Mouse (Mus musculus): ENCODE data around the gene Mapk8. TPM values are rescaled to one million over a fixed set of nuclear protein-coding genes. Genes with fewer than 3 reads are reported as not detected.
A peak's percentile ranks its signal among the peaks of the same experiment; 100 is the strongest.

Gene Mapk8
- total and polyA plus RNA-seq, 3 experiments: 27.5 to 47.5 TPM; not detected in 1

DNA sequence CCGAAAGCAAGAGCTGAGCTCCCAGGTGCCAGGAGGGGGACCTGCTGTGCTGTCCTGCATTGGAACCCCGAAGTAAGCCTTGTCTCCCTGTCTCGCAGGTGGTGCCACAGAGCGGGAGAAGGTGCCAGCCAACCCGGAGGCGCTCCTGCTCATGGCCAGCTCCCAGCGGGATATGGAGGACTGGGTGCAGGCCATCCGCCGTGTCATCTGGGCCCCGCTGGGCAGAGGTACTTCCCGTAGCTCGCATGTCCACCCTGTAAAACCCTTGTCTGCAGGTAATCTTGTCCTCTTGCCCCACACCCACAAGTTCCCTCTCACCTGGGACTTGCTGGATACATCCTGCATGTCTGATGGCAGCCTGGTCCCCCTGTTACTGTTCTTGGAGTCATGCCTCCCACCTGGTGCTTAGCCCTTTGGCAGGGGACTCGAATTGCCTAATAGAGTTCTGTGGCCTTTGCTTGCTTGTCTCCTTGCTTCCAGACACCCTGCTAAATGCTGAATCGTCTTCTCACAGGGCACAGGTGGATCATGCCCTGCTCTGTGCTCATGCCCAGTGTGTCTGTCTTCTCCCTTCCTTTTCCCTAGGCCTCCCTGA, 103.7 kb downstream of the Mapk8 start:
- H3K4me3 ChIP-seq (ENCODE audit: control insufficient read depth in 1 of 2, insufficient read depth in 1 of 2, low read depth in 2 of 2, low read length in 2 of 2): no peak overlapping the region
- no peak for DNase-seq (ENCODE audit: low read depth, low spot score)

DNA sequence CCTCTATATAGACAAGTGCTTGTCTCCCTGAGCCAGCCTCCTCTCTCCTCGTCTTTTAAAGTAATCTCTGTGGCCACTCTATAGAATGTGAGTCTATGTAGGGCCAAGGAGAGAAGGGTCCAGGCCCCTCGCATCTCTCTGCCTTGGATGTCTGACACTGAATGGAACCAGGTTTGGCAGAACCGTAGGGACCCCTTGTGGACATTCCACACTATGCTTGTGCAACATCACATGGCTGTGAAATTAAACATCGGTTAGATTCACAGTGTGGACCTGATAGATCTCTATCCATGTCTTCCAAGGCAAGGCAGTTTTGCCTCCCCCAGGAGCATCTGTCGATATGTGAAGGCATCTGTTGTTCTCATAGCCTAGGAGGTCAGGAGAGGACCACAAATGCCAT, 108.3 kb downstream of the Mapk8 start:
- Histone ChIP-seq H3K9ac (ENCODE audit: control insufficient read depth, low read depth, low read length, poor library complexity, severe bottlenecking) (no peak overlapping the region), H3K36me3 (ENCODE audit: control insufficient read depth in 1 of 2, insufficient read depth in 2 of 2, low read length in 2 of 2) (no peaks in the 10 kb centered on the region), H3K9me3 (replicated peaks; ENCODE audit: insufficient read depth, low read length) (no peaks in the 10 kb centered on the region), H3K27me3 (ENCODE audit: control insufficient read depth in 1 of 2, insufficient read depth in 2 of 2, low read length in 2 of 2) (peaks cover 0 to 8% of the 10 kb centered on the region in 2 experiments; a peak in 3 of 4 replicates), H3K4me1 (ENCODE audit: control insufficient read depth in 1 of 2, insufficient read depth in 2 of 2, low read length in 2 of 2) (no peaks in the 10 kb centered on the region), H3K27ac (ENCODE audit: control insufficient read depth, low read depth, low read length) (no peak overlapping the region), H3K79me2 (ENCODE audit: control insufficient read depth, insufficient read depth, low read length, poor library complexity) (no peaks in the 10 kb centered on the region), H3K4me3 (ENCODE audit: control insufficient read depth in 1 of 2, insufficient read depth in 1 of 2, low read depth in 2 of 2, low read length in 2 of 2) (no peak overlapping the region)
- no peak for DNase-seq (ENCODE audit: low read depth, low spot score)
- no peak for TF ChIP-seq SIN3A (IDR thresholded peaks at IDR 0.05; ENCODE audit: low read length)
- no peak for TF ChIP-seq MAZ (IDR thresholded peaks at IDR 0.05; ENCODE audit: low read depth, low read length)
- no peak for TF ChIP-seq SMC3 (IDR thresholded peaks at IDR 0.05; ENCODE audit: low read depth, low read length)
- TF ChIP-seq E2F4 (IDR thresholded peaks at IDR 0.05; ENCODE audit: borderline replicate concordance, low read depth, low read length): no peak
- peak in 2 of 3 experiments; percentile 5 to 7; a peak in 1 of 6 replicates for TF ChIP-seq CTCF (IDR thresholded peaks at IDR 0.05 in 2 of 3, conservative IDR thresholded peaks at IDR 0.05 in 1 of 3; ENCODE audit: control insufficient read depth in 1 of 3, insufficient read depth in 1 of 3, low read depth in 2 of 3, low read length in 3 of 3, poor library complexity in 1 of 3, severe bottlenecking in 1 of 3)
- TF ChIP-seq GABPA (IDR thresholded peaks at IDR 0.05; ENCODE audit: low read depth, low read length): no peak
- TF ChIP-seq HCFC1 (IDR thresholded peaks at IDR 0.05; ENCODE audit: low read depth, low read length): no peak
- TF ChIP-seq KAT2A (conservative IDR thresholded peaks at IDR 0.05; ENCODE audit: low read depth, low read length): no peak
- TF ChIP-seq CHD2 (IDR thresholded peaks at IDR 0.05; ENCODE audit: low read length): no peak

More for the DNA sequence above, 103.7 kb downstream of the Mapk8 start:
- H3K4me1 ChIP-seq (ENCODE audit: control insufficient read depth in 1 of 2, insufficient read depth in 2 of 2, low read length in 2 of 2): peaks cover 0 to 3% of the 10 kb centered on the region in 2 experiments; a peak in 2 of 4 replicates
- no peaks in the 10 kb centered on the region for H3K79me2 ChIP-seq (ENCODE audit: control insufficient read depth, insufficient read depth, low read length, poor library complexity)
- H3K9ac ChIP-seq (ENCODE audit: control insufficient read depth, low read depth, low read length, poor library complexity, severe bottlenecking): no peak overlapping the region
- H3K27me3 ChIP-seq (ENCODE audit: control insufficient read depth in 1 of 2, insufficient read depth in 2 of 2, low read length in 2 of 2): peaks cover 0 to 8% of the 10 kb centered on the region in 2 experiments; a peak in 3 of 4 replicates
- H3K27ac ChIP-seq (ENCODE audit: control insufficient read depth, low read depth, low read length): no peak overlapping the region
- H3K9me3 ChIP-seq (replicated peaks; ENCODE audit: insufficient read depth, low read length): no peaks in the 10 kb centered on the region
- TF ChIP-seq POLR2A (IDR thresholded peaks at IDR 0.05; ENCODE audit: control insufficient read depth in 1 of 2, insufficient read depth in 1 of 2, low read depth in 1 of 2, low read length in 2 of 2, poor library complexity in 1 of 2) (no peak), NRF1 (IDR thresholded peaks at IDR 0.05; ENCODE audit: insufficient read depth, low read depth, low read length, poor library complexity, severe bottlenecking) (no peak), NELFE (IDR thresholded peaks at IDR 0.05; ENCODE audit: low read depth, low read length) (no peak), ETS1 (IDR thresholded peaks at IDR 0.05; ENCODE audit: low read depth, low read length) (no peak), MAX (IDR thresholded peaks at IDR 0.05; ENCODE audit: low read length) (no peak), E2F4 (IDR thresholded peaks at IDR 0.05; ENCODE audit: borderline replicate concordance, low read depth, low read length) (no peak), ZC3H11A (IDR thresholded peaks at IDR 0.05; ENCODE audit: low read depth, low read length) (no peak), MYB (IDR thresholded peaks at IDR 0.05; ENCODE audit: low read depth, low read length) (no peak), MAZ (IDR thresholded peaks at IDR 0.05; ENCODE audit: low read depth, low read length) (no peak), SIN3A (IDR thresholded peaks at IDR 0.05; ENCODE audit: low read length) (no peak), BHLHE40 (IDR thresholded peaks at IDR 0.05; ENCODE audit: borderline replicate concordance, low read depth, low read length) (no peak), USF2 (IDR thresholded peaks at IDR 0.05; ENCODE audit: borderline replicate concordance in 1 of 2, insufficient read depth in 1 of 2, low read depth in 1 of 2, low read length in 2 of 2) (no peak), USF1 (IDR thresholded peaks at IDR 0.05; ENCODE audit: low read depth, low read length) (no peak), KAT2A (conservative IDR thresholded peaks at IDR 0.05; ENCODE audit: low read depth, low read length) (no peak), MXI1 (IDR thresholded peaks at IDR 0.05; ENCODE audit: low read depth, low read length) (no peak), ZKSCAN1 (IDR thresholded peaks at IDR 0.05; ENCODE audit: low read depth, low read length) (no peak)
- no peaks in the 10 kb centered on the region for H3K36me3 ChIP-seq (ENCODE audit: control insufficient read depth in 1 of 2, insufficient read depth in 2 of 2, low read length in 2 of 2)
